Mouse (Mus musculus) erythroblast, embryonic 14.5 days (primary cell): ENCODE measurements around the gene Sncg.

Experiments used
- GATA1 ChIP-seq: IDR thresholded peaks from 2 replicates; pipeline ENCODE4 v1.6.1; 2012; ENCODE audit warnings: low read length, inconsistent platforms, mixed read lengths
- TAL1 ChIP-seq: IDR thresholded peaks from 3 replicates; pipeline ENCODE4 v1.6.1; 2012; ENCODE audit warnings: low read length, inconsistent platforms, mixed read lengths

DNA sequence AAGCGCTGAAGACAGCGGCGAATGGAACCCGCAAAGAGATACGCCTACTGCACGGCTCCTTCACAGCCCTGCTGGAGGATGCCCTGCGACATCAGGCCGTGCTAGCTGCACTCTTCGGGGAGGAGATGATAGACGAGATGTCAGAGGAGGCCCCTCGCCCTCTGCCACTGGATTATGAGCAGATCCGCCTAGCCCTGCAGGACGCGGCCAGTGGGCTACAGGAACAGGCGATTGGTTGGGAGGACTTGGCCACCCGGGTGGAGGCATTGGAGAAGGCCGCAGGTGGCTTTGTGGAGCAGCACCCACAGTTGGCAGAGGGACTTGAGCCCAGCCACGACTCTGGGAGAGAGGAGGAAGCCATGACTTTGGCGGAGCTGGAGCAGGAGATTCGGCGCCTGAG, 24.3 kb upstream of the Sncg start:
- TF ChIP-seq GATA1 (no peak), TAL1 (no peak)
